Mouse (Mus musculus) right cerebral cortex, postnatal 4 days (tissue): ENCODE results near the gene Fchsd2.

ENCODE experiments used
- DNase-seq: peaks from one replicate; pipeline ENCODE4 v3.0.0-alpha.2; 2022

The Fchsd2 gene

GRCm38 (mm10) chr7:101291641-101292040 is 199.0 kb downstream of the Fchsd2 start:
- no peak for DNase-seq

GRCm38 (mm10) chr7:101292086-101292485 is 199.4 kb downstream of the Fchsd2 start:
- no peak for DNase-seq

GRCm38 (mm10) chr7:101292696-101293095 is 200.0 kb downstream of the Fchsd2 start:
- DNase-seq, result no peak

- no peak for DNase-seq
Measured at GRCm38 (mm10) chr7:101293138-101293537, 200.5 kb downstream of the Fchsd2 start.

GRCm38 (mm10) chr7:101293611-101294010 is 200.9 kb downstream of the Fchsd2 start:
- DNase-seq, result no peak

- DNase-seq, result no peak
Measured at GRCm38 (mm10) chr7:101295438-101295837, 202.8 kb downstream of the Fchsd2 start.

- peak; percentile 89 for DNase-seq
Measured at GRCm38 (mm10) chr7:101296252-101297022, 203.8 kb downstream of the Fchsd2 start.

- DNase-seq, result no peak
Measured at GRCm38 (mm10) chr7:101297023-101297405, 204.4 kb downstream of the Fchsd2 start.

GRCm38 (mm10) chr7:101298375-101298774 is 205.7 kb downstream of the Fchsd2 start:
- DNase-seq, result no peak

GRCm38 (mm10) chr7:101301361-101301880 is 208.8 kb downstream of the Fchsd2 start:
- no peak for DNase-seq

GRCm38 (mm10) chr7:101301881-101302456 is 209.3 kb downstream of the Fchsd2 start, which contains the start of gene Atg16l2:
TSS of gene Atg16l2 (minus strand) at chr7:101302251.
- peak; percentile 80 for DNase-seq

- no peak for DNase-seq
Measured at GRCm38 (mm10) chr7:101302691-101303090, 210.0 kb downstream of the Fchsd2 start.

- no peak for DNase-seq
Measured at GRCm38 (mm10) chr7:101306841-101307240, 214.2 kb downstream of the Fchsd2 start.

GRCm38 (mm10) chr7:101309985-101310326 is 217.3 kb downstream of the Fchsd2 start:
- no peak for DNase-seq

GRCm38 (mm10) chr7:101310327-101311028 is 217.8 kb downstream of the Fchsd2 start:
- DNase-seq, result peak; percentile 98

GRCm38 (mm10) chr7:101311061-101311460 is 218.4 kb downstream of the Fchsd2 start:
- DNase-seq, result no peak

- no peak for DNase-seq
Measured at GRCm38 (mm10) chr7:101313033-101313432, 220.4 kb downstream of the Fchsd2 start.

GRCm38 (mm10) chr7:101314396-101314795 is 221.7 kb downstream of the Fchsd2 start:
- DNase-seq, result no peak

- no peak for DNase-seq
Measured at GRCm38 (mm10) chr7:101315699-101316098, 223.0 kb downstream of the Fchsd2 start.

- DNase-seq, result no peak
Measured at GRCm38 (mm10) chr7:101316591-101317001, 223.9 kb downstream of the Fchsd2 start.

GRCm38 (mm10) chr7:101317014-101317413 is 224.4 kb downstream of the Fchsd2 start, which contains the start of gene Stard10:
TSS of gene Stard10 (plus strand) at chr7:101317086.
- DNase-seq, result no peak

- no peak for DNase-seq
Measured at GRCm38 (mm10) chr7:101318848-101319247, 226.2 kb downstream of the Fchsd2 start.

- no peak for DNase-seq
Measured at GRCm38 (mm10) chr7:101319796-101320195, 227.1 kb downstream of the Fchsd2 start.
